Mouse (Mus musculus) kidney, postnatal 36 days (tissue): ENCODE data around the gene Gpr137.

Source experiments
- DNase-seq, 2 experiments: peaks; one replicate each; pipeline ENCODE4 v3.0.0; 2021 to 2022; ENCODE audit warnings: mixed read lengths in 2 of 2

Gpr137 gene

DNA sequence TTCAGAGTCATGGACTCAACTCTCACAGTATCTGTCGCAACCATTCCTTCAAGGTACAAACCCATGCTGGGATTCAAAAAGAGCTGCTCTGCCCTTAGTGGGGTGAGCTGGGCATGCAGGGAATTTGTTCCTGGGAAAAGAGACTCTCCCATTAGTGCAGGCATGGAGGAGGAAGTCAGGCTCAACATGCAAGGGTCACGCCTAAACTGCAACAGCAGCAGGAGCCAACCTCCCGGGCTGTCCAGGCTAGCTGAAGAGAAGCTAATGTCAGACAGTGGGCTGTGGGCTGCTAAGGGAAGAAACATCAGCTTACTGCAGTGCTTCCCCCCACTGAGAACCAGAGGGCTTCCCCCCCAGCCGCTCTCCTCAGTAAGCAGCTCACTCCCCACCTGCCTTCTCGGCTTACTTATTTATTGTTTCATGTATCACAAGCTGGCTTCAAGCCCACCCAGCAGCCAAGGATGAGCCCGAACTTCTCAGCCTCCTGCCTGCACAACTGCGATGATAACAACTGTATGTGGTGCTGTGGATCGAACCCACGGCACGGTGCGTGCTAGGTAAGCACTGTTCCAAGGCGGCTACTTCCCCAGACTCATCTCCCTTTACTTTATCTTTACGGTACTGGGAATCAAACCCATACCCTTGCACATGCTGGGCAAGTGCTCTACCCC is 30.1 kb upstream of the Gpr137 start:
- DNase-seq = no peak

DNA sequence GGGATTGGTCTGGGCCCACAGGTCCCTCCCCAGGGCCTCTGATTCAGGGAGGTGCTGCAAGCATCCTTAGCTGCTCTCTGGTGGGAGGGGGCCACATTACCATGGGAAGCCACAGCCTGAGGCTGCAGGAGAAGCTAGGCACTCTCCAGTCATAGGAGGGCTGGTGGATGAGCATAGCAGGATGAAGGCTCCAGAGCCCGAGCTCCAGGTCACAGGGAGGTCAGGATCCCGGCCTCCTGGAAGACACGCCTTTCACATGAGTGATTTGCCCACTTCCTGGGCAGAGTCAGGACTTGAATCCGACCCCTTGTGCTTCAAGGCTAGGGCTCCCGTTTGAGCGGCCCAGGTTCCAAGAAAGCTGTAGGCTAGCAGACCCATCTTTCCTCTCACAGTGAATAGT is 29.4 kb upstream of the Gpr137 start:
- DNase-seq = no peak

DNA sequence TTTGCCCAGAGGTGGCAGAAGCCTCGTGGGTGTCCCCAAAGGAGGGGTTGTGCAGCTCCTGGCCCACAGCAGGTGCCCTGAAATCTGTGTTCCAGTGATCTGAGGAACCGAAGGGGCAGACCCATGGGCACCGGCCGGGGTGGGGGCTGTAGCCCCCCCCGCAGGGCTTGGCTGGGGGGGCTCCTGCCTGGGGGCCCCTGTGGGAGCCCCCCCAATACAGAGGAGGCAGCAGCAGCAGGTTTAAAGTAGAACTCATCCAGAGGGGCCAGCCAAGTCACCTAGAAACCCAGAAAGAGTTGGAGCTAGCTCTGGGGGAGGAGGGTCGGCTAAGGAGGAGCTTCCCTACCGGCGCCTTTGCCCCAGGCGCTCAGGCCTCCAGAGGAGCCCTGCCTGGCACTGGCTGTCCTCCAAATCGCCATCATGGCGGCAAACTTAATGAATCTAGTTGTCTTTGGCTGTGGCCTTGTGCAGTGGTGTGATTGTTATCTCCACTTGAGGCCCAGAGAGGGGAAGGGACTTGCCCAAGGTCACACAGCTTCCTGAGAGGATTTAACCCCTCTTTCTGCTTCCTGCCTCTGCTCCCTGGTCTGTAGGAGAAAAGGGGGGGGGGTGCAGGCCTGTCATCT is 28.3 kb upstream of the Gpr137 start:
- DNase-seq = peak in 1 of 2 experiments; percentile 37

- peak; percentile 70 to 93 for DNase-seq
These were observed 27.5 kb upstream of the Gpr137 start for GRCm38 (mm10) chr19:6969665-6970381.

DNA sequence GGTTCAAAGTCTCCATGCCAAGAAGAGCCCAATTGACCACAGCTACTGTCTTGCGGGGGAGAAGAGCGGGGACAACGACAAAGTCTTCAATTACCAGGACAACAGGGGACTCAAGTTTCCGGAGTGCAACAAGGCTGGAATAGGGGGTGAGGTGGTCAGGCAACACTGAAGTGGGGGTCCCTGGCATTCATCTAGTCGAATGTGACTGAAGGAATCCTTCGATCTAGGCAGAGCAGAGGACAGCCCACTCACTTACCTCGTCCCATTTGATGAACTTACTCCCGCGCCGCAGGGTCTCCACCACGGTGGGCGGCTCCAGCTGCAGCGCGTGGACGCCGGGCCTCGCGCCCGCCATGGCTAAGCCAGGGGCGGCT is 27.0 kb upstream of the Gpr137 start:
- DNase-seq = no peak

- peak; percentile 48 to 81 for DNase-seq
These were observed 26.4 kb upstream of the Gpr137 start for GRCm38 (mm10) chr19:6968491-6969271.

DNA sequence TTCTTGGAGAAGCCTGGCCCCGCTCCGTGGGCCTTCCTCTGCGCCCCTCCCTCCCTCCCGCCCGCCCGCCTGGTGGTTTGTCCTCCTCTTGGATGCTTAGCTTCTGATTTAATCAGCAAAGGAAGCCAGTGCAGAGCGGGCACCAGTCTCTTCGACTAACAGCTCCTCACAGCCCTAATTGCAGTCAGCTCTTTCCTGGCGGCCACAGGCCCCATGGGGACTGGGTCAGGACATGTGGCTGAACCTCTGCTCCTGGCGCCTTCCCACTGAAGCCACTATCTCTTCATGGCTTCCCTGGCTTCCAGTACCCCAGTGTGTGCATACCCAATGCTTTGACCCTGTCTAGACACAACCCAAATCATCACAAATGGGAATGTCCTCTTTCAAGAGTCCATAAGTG is 14.2 kb upstream of the Gpr137 start:
- DNase-seq = no peak

GRCm38 (mm10) chr19:6955424-6955823 is 13.1 kb upstream of the Gpr137 start:
- no peak for DNase-seq

DNA sequence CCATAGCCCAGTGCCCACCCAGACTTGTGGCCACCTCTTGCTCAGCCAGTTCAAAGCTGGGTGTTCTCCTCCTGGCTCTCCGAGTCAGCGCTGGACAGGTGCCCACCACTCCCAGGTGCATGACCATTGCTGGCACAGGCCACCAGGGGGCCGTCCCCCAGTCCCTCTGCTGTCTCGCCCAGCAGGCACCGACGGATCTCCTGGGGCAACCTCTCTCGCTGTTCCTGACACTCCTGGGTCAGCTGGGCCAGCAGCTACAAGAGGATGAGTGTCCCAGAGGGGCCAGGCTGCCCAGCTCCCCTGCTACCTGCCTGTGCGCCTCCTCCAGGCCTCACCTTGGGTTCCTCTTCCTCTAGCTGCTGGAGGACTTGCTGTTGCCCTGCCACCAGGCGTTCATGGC is 11.8 kb upstream of the Gpr137 start:
- DNase-seq = peak; percentile 69 to 86

- DNase-seq = peak; percentile 75 to 77
These were observed 10.4 kb upstream of the Gpr137 start for GRCm38 (mm10) chr19:6952712-6953037.

GRCm38 (mm10) chr19:6951994-6952711 is 9.9 kb upstream of the Gpr137 start:
- peak; percentile 92 to 93 for DNase-seq

- DNase-seq = peak; percentile 96 to 97
These were observed 9.2 kb upstream of the Gpr137 start for GRCm38 (mm10) chr19:6951381-6951968.

- peak; percentile 63 to 66 for DNase-seq
These were observed 8.4 kb upstream of the Gpr137 start for GRCm38 (mm10) chr19:6950613-6951153.

DNA sequence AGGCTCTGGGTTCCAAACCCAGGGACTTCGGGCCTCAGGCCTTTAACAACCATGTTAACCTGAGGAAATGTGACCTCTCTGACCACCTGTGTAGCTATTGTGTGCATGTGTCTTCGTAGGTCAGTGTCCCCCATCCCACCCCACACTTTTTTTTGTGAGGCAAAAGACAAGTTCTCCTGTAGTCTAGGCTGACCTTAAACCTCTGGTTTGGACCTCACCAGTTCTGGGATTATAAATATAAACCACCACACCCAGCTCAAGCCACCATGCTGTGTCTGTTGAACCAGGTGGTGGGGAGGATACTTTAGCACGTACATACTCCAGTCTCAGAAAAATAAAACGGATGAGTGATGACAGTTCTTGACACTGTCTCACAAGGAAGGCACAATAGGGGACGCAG is 7.7 kb upstream of the Gpr137 start:
- DNase-seq = no peak

DNA sequence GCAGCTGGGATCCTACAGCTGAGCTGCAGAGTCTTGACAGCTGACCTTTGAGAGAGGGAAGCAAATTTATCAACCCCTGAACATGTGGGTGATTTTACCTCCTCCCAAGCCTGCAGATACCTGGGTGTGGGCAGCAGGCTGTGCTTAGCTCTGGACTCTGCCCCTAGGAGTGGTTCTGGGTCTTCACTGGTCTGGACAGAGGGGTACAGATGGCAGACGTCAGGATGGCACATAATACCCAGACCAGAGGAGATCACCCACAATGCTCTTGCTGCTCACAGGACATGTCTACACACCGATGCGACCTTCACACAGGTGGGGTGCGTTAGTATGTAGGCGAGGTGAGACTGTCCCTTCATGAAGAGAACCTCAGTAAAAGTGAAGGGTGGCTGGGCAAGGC is 7.3 kb upstream of the Gpr137 start:
- no peak for DNase-seq

- no peak for DNase-seq
These were observed 5.9 kb upstream of the Gpr137 start for GRCm38 (mm10) chr19:6948186-6948585.

GRCm38 (mm10) chr19:6947742-6948141 is 5.5 kb upstream of the Gpr137 start:
- no peak for DNase-seq

DNA sequence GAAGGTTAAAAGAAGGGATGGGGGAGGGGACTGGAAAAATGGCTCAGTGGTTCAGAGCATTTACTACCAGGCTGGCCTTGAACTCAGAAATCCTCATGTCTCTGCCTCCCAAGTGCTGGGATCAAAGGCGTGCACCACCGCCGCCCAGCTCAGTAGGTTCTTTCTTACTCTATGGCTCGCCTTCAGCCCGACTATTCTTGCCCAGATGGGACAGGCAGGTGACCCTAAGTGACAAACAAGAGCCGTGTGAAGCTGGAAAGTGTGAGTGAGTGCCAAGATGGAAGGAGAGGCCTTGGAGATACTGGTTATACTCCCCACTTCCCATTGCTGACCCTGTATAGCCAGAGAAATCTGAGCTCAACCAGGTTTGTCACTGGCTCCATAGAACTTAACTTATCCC is 1.4 kb upstream of the Gpr137 start:
- DNase-seq = no peak

DNA sequence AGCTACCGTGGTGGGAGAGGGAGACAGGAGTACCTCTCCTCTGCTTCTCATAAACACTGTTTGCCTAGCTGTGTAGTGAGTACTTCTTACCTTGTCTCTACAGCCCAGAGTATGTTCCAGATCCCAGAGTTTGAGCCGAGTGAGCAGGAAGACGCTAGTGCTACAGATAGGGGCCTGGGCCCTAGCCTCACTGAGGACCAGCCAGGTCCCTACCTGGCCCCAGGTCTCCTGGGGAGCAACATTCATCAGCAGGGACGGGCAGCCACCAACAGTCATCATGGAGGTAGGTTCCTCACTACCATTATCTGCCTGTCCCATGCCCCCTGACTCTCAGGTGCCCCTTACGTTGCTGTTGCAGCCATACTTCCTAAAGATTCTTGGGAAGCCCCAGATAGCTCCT is 484 bp upstream of the Gpr137 start:
- no peak for DNase-seq

- peak; percentile 94 to 97 for DNase-seq
These were observed 670 bp downstream of the Gpr137 start, which contains the start of gene Bad for GRCm38 (mm10) chr19:6941372-6942248. TSS of gene Bad (plus strand) at chr19:6941861.
